Mouse (Mus musculus): Measurements from ENCODE around the gene Ralgds. TPM values are rescaled to one million over a fixed set of nuclear protein-coding genes. Genes with fewer than 3 reads are reported as not detected.
"Not testable (repeated sequence)": the region's sequence is repeated elsewhere in the genome, so short reads cannot be mapped to it uniquely, and the experiment has no call there.

Gene Ralgds
- polyA plus RNA-seq, 1 experiment from 2014 or later = 55.9 TPM

- H3K9me3 ChIP-seq (ENCODE audit: control insufficient read depth, low read length); H3K9ac ChIP-seq (ENCODE audit: low read depth, low read length); H3K36me3 ChIP-seq (ENCODE audit: control insufficient read depth, insufficient read depth, low read length); DNase-seq (ENCODE audit: low spot score); H3K4me3 ChIP-seq (ENCODE audit: low read depth, low read length); H3K4me2 ChIP-seq (replicated peaks; ENCODE audit: low read depth, low read length); H3K4me1 ChIP-seq (replicated peaks; ENCODE audit: control insufficient read depth, insufficient read depth, low read length); H3K27ac ChIP-seq (ENCODE audit: low read depth, low read length); ATAC-seq (ENCODE audit: low FRiP score); H3K27me3 ChIP-seq (ENCODE audit: control insufficient read depth, insufficient read depth, low read length): not testable (repeated sequence)
- 94% methylated on average over 8 of the region's 8 CpGs for WGBS
Measured at GRCm38 (mm10) chr2:28472011-28472410, 40.9 kb upstream of the Ralgds start.

- H3K27ac ChIP-seq (ENCODE audit: low read depth, low read length); H3K36me3 ChIP-seq (ENCODE audit: control insufficient read depth, insufficient read depth, low read length); H3K4me2 ChIP-seq (replicated peaks; ENCODE audit: low read depth, low read length); H3K4me1 ChIP-seq (replicated peaks; ENCODE audit: control insufficient read depth, insufficient read depth, low read length); H3K27me3 ChIP-seq (ENCODE audit: control insufficient read depth, insufficient read depth, low read length); H3K9ac ChIP-seq (ENCODE audit: low read depth, low read length); DNase-seq (ENCODE audit: low spot score); H3K4me3 ChIP-seq (ENCODE audit: low read depth, low read length); ATAC-seq (ENCODE audit: low FRiP score); H3K9me3 ChIP-seq (ENCODE audit: control insufficient read depth, low read length): not testable (repeated sequence)
- WGBS = 90% methylated on average over 5 of the region's 5 CpGs
Measured at GRCm38 (mm10) chr2:28477993-28478392, 34.9 kb upstream of the Ralgds start.

- DNase-seq (ENCODE audit: low spot score) (no peak), ATAC-seq (ENCODE audit: low FRiP score) (no peak)
- Histone ChIP-seq H3K27me3 (ENCODE audit: control insufficient read depth, insufficient read depth, low read length) (no peaks in the 10 kb centered on the region), H3K4me2 (replicated peaks; ENCODE audit: low read depth, low read length) (no peak overlapping the region), H3K36me3 (ENCODE audit: control insufficient read depth, insufficient read depth, low read length) (no peaks in the 10 kb centered on the region), H3K4me3 (ENCODE audit: low read depth, low read length) (no peak overlapping the region), H3K27ac (ENCODE audit: low read depth, low read length) (no peak overlapping the region), H3K9ac (ENCODE audit: low read depth, low read length) (no peak overlapping the region), H3K9me3 (ENCODE audit: control insufficient read depth, low read length) (no peaks in the 10 kb centered on the region), H3K4me1 (replicated peaks; ENCODE audit: control insufficient read depth, insufficient read depth, low read length) (no peaks in the 10 kb centered on the region)
- 81% methylated on average over 20 of the region's 20 CpGs for WGBS
Measured at GRCm38 (mm10) chr2:28479208-28480204, 33.4 kb upstream of the Ralgds start.

GRCm38 (mm10) chr2:28483861-28484260, 29.1 kb upstream of the Ralgds start:
- 70% methylated on average over 2 of the region's 2 CpGs for WGBS

DNA sequence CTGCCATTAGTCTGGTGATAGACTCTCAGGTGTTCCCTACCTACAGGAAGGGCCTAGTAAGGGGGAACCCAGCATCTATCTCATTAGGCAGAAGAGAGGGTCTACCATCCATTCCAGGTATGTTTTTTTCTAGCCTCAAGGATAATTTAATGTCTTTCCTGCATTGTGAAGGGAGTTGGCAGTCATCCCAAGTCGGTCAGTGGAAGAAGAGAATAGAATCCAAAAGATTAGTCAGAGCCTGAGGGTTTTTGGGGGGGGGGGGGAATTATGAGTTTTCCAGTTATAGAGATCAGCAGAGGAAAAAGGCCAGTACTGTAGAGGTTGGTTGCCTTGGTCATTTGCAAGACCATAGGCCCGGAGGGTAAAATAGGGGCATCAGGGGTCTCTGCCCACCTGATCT, 18.4 kb upstream of the Ralgds start:
- Histone ChIP-seq H3K9me3 (ENCODE audit: control insufficient read depth, low read length) (no peaks in the 10 kb centered on the region), H3K36me3 (ENCODE audit: control insufficient read depth, insufficient read depth, low read length) (no peaks in the 10 kb centered on the region), H3K27ac (ENCODE audit: low read depth, low read length) (no peak overlapping the region), H3K27me3 (ENCODE audit: control insufficient read depth, insufficient read depth, low read length) (no peaks in the 10 kb centered on the region), H3K4me2 (replicated peaks; ENCODE audit: low read depth, low read length) (no peak overlapping the region), H3K9ac (ENCODE audit: low read depth, low read length) (no peak overlapping the region), H3K4me1 (replicated peaks; ENCODE audit: control insufficient read depth, insufficient read depth, low read length) (no peaks in the 10 kb centered on the region), H3K4me3 (ENCODE audit: low read depth, low read length) (no peak overlapping the region)
- DNase-seq (ENCODE audit: low spot score) = no peak
- WGBS = 83% methylated on average over 2 of the region's 2 CpGs
- ATAC-seq (ENCODE audit: low FRiP score) = no peak

More at GRCm38 (mm10) chr2:28483861-28484260, 29.1 kb upstream of the Ralgds start:
- no peak overlapping the region for H3K9ac ChIP-seq (ENCODE audit: low read depth, low read length)
- H3K9me3 ChIP-seq (ENCODE audit: control insufficient read depth, low read length) = no peaks in the 10 kb centered on the region
- H3K36me3 ChIP-seq (ENCODE audit: control insufficient read depth, insufficient read depth, low read length) = no peaks in the 10 kb centered on the region
- H3K27me3 ChIP-seq (ENCODE audit: control insufficient read depth, insufficient read depth, low read length) = no peaks in the 10 kb centered on the region
- DNase-seq (ENCODE audit: low spot score) (no peak), ATAC-seq (ENCODE audit: low FRiP score) (no peak)
- no peaks in the 10 kb centered on the region for H3K4me1 ChIP-seq (replicated peaks; ENCODE audit: control insufficient read depth, insufficient read depth, low read length)
- no peak overlapping the region for H3K4me3 ChIP-seq (ENCODE audit: low read depth, low read length)
- no peak overlapping the region for H3K27ac ChIP-seq (ENCODE audit: low read depth, low read length)
- no peak overlapping the region for H3K4me2 ChIP-seq (replicated peaks; ENCODE audit: low read depth, low read length)

- ATAC-seq (ENCODE audit: low FRiP score) (no peak), DNase-seq (ENCODE audit: low spot score) (no peak)
- no peaks in the 10 kb centered on the region for H3K9me3 ChIP-seq (ENCODE audit: control insufficient read depth, low read length)
- H3K27ac ChIP-seq (ENCODE audit: low read depth, low read length) = no peak overlapping the region
- H3K9ac ChIP-seq (ENCODE audit: low read depth, low read length) = no peak overlapping the region
- no peak overlapping the region for H3K4me2 ChIP-seq (replicated peaks; ENCODE audit: low read depth, low read length)
- WGBS = 87% methylated on average over 14 of the region's 14 CpGs
- H3K4me3 ChIP-seq (ENCODE audit: low read depth, low read length) = no peak overlapping the region
- H3K4me1 ChIP-seq (replicated peaks; ENCODE audit: control insufficient read depth, insufficient read depth, low read length) = no peaks in the 10 kb centered on the region
- no peaks in the 10 kb centered on the region for H3K36me3 ChIP-seq (ENCODE audit: control insufficient read depth, insufficient read depth, low read length)
- no peaks in the 10 kb centered on the region for H3K27me3 ChIP-seq (ENCODE audit: control insufficient read depth, insufficient read depth, low read length)
Measured at GRCm38 (mm10) chr2:28495207-28495756, 17.6 kb upstream of the Ralgds start.

DNA sequence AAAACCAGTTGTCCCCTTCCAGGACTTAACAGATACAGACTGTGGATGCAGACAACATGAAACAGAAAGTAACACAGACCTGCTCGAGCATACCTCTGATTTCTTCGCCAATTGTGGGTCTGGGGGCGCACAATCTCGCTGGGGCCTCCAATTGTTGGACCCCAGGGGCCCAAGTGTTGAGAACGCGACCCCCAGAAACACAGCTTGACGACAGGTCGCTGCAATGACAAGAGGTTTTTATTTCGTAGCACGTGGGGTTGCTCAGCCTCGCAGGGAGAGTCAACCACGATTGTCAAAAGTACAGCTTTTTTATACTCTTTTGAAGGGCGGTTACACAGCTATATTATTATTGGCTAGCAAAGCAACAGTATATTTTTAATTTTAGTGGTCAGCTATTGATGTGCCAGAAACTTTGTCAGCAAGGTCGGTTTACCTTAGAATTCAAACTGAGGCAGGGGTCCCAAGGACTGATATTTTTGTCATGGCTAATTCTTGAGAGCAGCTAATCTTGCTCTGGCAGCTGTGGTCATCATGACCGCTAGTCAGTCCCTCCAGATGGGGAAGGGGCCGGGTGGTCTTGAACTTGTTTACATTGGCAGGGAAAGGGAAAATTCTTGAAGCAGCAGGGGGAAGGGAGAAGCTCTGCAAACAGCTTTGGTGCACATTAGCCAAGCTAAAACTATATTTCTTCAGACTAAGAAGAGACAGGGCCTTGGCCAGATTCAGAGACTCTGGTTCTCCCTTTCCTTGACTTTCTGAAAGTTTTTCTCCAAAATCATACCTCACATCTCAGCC, 16.9 kb upstream of the Ralgds start:
- no peak overlapping the region for H3K4me2 ChIP-seq (replicated peaks; ENCODE audit: low read depth, low read length)
- no peak for DNase-seq (ENCODE audit: low spot score)
- no peak for ATAC-seq (ENCODE audit: low FRiP score)
- H3K9ac ChIP-seq (ENCODE audit: low read depth, low read length) = no peak overlapping the region
- H3K4me1 ChIP-seq (replicated peaks; ENCODE audit: control insufficient read depth, insufficient read depth, low read length) = no peaks in the 10 kb centered on the region
- H3K27ac ChIP-seq (ENCODE audit: low read depth, low read length) = no peak overlapping the region
- 88% methylated on average over 16 of the region's 16 CpGs for WGBS
- no peaks in the 10 kb centered on the region for H3K9me3 ChIP-seq (ENCODE audit: control insufficient read depth, low read length)
- no peak overlapping the region for H3K4me3 ChIP-seq (ENCODE audit: low read depth, low read length)
- H3K36me3 ChIP-seq (ENCODE audit: control insufficient read depth, insufficient read depth, low read length) = no peaks in the 10 kb centered on the region
- no peaks in the 10 kb centered on the region for H3K27me3 ChIP-seq (ENCODE audit: control insufficient read depth, insufficient read depth, low read length)

GRCm38 (mm10) chr2:28496671-28497070, 16.3 kb upstream of the Ralgds start, which contains the start of gene Gbgt1:
Gene Gbgt1 (plus strand): TSS chr2:28496891.
- H3K4me2 ChIP-seq (replicated peaks; ENCODE audit: low read depth, low read length) = no peak within 1 kb of the TSS
- no peak within 1 kb of the TSS for H3K9ac ChIP-seq (ENCODE audit: low read depth, low read length)
- ATAC-seq (ENCODE audit: low FRiP score) (no peak), DNase-seq (ENCODE audit: low spot score) (no peak)
- H3K4me3 ChIP-seq (ENCODE audit: low read depth, low read length) = no peak within 1 kb of the TSS
- H3K27me3 ChIP-seq (ENCODE audit: control insufficient read depth, insufficient read depth, low read length) = no peaks in the 10 kb centered on the region
- no peak within 1 kb of the TSS for H3K27ac ChIP-seq (ENCODE audit: low read depth, low read length)
- WGBS = 83% methylated on average over 5 of the region's 5 CpGs
- no peaks in the 10 kb centered on the region for H3K4me1 ChIP-seq (replicated peaks; ENCODE audit: control insufficient read depth, insufficient read depth, low read length)
- H3K9me3 ChIP-seq (ENCODE audit: control insufficient read depth, low read length) = no peaks in the 10 kb centered on the region
- no peaks in the 10 kb centered on the region for H3K36me3 ChIP-seq (ENCODE audit: control insufficient read depth, insufficient read depth, low read length)
